Mouse (Mus musculus) forebrain, embryonic 11.5 days (tissue): Measurements from ENCODE around the gene Slc39a9. TPM values are rescaled to one million over a fixed set of nuclear protein-coding genes. Genes with fewer than 3 reads are reported as not detected.
A peak's percentile ranks its signal among the peaks of the same experiment; 100 is the strongest.

Source experiments
- ATAC-seq: fragments of 200-750 bp; cut with Nextera tagmentation; replicated peaks from 2 replicates; pipeline ENCODE4 v1.8.0; 2017; ENCODE audit warnings: moderate TSS enrichment; ENCODE audit not compliant: low FRiP score
- DNase-seq: peaks from one replicate; pipeline ENCODE4 v3.0.0-alpha.2; 2017; ENCODE audit warnings: low spot score
- H3K27ac ChIP-seq: fragments of 300-500 bp; sonication (generic); 2 replicates; pipeline ENCODE4 v1.5.1; 2014; ENCODE audit warnings: low read depth, low read length
- H3K27me3 ChIP-seq: fragments of 300-500 bp; sonication (generic); 2 replicates; pipeline ENCODE4 v1.6.1; 2014; ENCODE audit warnings: mild to moderate bottlenecking, low read length, mixed read lengths; ENCODE audit not compliant: control insufficient read depth, insufficient read depth
- H3K36me3 ChIP-seq: fragments of 300-500 bp; sonication (generic); 2 replicates; pipeline ENCODE4 v1.6.1; 2014; ENCODE audit warnings: mild to moderate bottlenecking, low read length, moderate library complexity, mixed read lengths; ENCODE audit not compliant: control insufficient read depth, insufficient read depth
- H3K4me1 ChIP-seq: fragments of 300-500 bp; sonication (generic); replicated peaks from 2 replicates; pipeline ENCODE4 v1.6.1; 2014; ENCODE audit warnings: low read length, mixed read lengths; ENCODE audit not compliant: control insufficient read depth, insufficient read depth
- H3K4me2 ChIP-seq: fragments of 300-500 bp; sonication (generic); 2 replicates; pipeline ENCODE4 v1.6.1; 2014; ENCODE audit warnings: low read depth, mild to moderate bottlenecking, low read length, moderate library complexity, mixed read lengths; ENCODE audit not compliant: severe bottlenecking
- H3K4me3 ChIP-seq: fragments of 300-500 bp; sonication (generic); 2 replicates; pipeline ENCODE4 v1.5.1; 2014; ENCODE audit warnings: low read depth, low read length
- H3K9ac ChIP-seq: fragments of 300-500 bp; sonication (generic); 2 replicates; pipeline ENCODE4 v1.6.1; 2014; ENCODE audit warnings: low read length
- H3K9me3 ChIP-seq: fragments of 300-500 bp; sonication (generic); 2 replicates; pipeline ENCODE4 v1.6.1; 2016; ENCODE audit warnings: low read length, mixed read lengths; ENCODE audit not compliant: control insufficient read depth
- WGBS: fragments of 180-500 bp; shearing (Covaris S2); extraction: QIAGEN DNeasy Blood & Tissue Kit; methylation state at CpG from one replicate; pipeline ENCODE4 v1.1.7; 2014; 5-methylcytosine and 5-hydroxymethylcytosine counted together
- polyA plus RNA-seq: library from polyadenylated mRNA; unstranded; fragments of >200 nt; fragmentation: Nextera tagmentation; extraction: Ambion mirVana; gene quantifications from 2 replicates; pipeline ENCODE4 v1.2.1, GENCODE M21; 2014

Gene Slc39a9
- polyA plus RNA-seq, 1 experiment from 2014 or later = 33.1 TPM

GRCm38 (mm10) chr12:80715915-80716314 lies 72.2 kb downstream of the Slc39a9 start:
- 83% methylated on average over 6 of the region's 6 CpGs for WGBS
- ATAC-seq = no peak
- H3K27ac ChIP-seq = no peak overlapping the region
- no peak overlapping the region for H3K4me3 ChIP-seq
- H3K36me3 ChIP-seq = no peaks in the 10 kb centered on the region
- no peaks in the 10 kb centered on the region for H3K27me3 ChIP-seq
- H3K9me3 ChIP-seq = no peaks in the 10 kb centered on the region
- H3K4me1 ChIP-seq = no peaks in the 10 kb centered on the region
- no peak overlapping the region for H3K9ac ChIP-seq
- H3K4me2 ChIP-seq = no peak overlapping the region
- no peak for DNase-seq

- H3K4me2 ChIP-seq = no peak overlapping the region
- no peaks in the 10 kb centered on the region for H3K4me1 ChIP-seq
- no peak overlapping the region for H3K27ac ChIP-seq
- WGBS = 81% methylated on average over 2 of the region's 2 CpGs
- ATAC-seq (no peak), DNase-seq (no peak)
- H3K9ac ChIP-seq = no peak overlapping the region
- no peaks in the 10 kb centered on the region for H3K27me3 ChIP-seq
- H3K4me3 ChIP-seq = no peak overlapping the region
- no peaks in the 10 kb centered on the region for H3K36me3 ChIP-seq
- H3K9me3 ChIP-seq = no peaks in the 10 kb centered on the region
Measured at GRCm38 (mm10) chr12:80719141-80719540, 75.5 kb downstream of the Slc39a9 start.

- no peak for ATAC-seq
- no peak overlapping the region for H3K27ac ChIP-seq
- no peaks in the 10 kb centered on the region for H3K27me3 ChIP-seq
- no peaks in the 10 kb centered on the region for H3K36me3 ChIP-seq
- H3K9ac ChIP-seq = no peak overlapping the region
- H3K4me3 ChIP-seq = no peak overlapping the region
- no peaks in the 10 kb centered on the region for H3K4me1 ChIP-seq
- DNase-seq = no peak
- no peak overlapping the region for H3K4me2 ChIP-seq
- WGBS = 69% methylated on average over 12 of the region's 12 CpGs
- H3K9me3 ChIP-seq = no peaks in the 10 kb centered on the region
Measured at GRCm38 (mm10) chr12:80720507-80720906, 76.8 kb downstream of the Slc39a9 start.

- WGBS = 88% methylated on average over 15 of the region's 15 CpGs
- no peak overlapping the region for H3K27ac ChIP-seq
- no peak for DNase-seq
- no peaks in the 10 kb centered on the region for H3K4me1 ChIP-seq
- no peak for ATAC-seq
- no peaks in the 10 kb centered on the region for H3K9me3 ChIP-seq
- no peaks in the 10 kb centered on the region for H3K36me3 ChIP-seq
- no peak overlapping the region for H3K4me2 ChIP-seq
- no peaks in the 10 kb centered on the region for H3K27me3 ChIP-seq
- no peak overlapping the region for H3K4me3 ChIP-seq
- H3K9ac ChIP-seq = no peak overlapping the region
Measured at GRCm38 (mm10) chr12:80721458-80721857, 77.8 kb downstream of the Slc39a9 start.

- Histone ChIP-seq H3K27ac (no peak overlapping the region), H3K36me3 (no peaks in the 10 kb centered on the region), H3K9ac (no peak overlapping the region), H3K4me2 (no peak overlapping the region), H3K9me3 (no peaks in the 10 kb centered on the region), H3K4me3 (no peak overlapping the region), H3K27me3 (no peaks in the 10 kb centered on the region), H3K4me1 (no peaks in the 10 kb centered on the region)
- ATAC-seq (no peak), DNase-seq (peak; percentile 90)
- 34% methylated on average over 10 of the region's 10 CpGs for WGBS
Measured at GRCm38 (mm10) chr12:80724853-80725559, 81.3 kb downstream of the Slc39a9 start.

GRCm38 (mm10) chr12:80728207-80728606 lies 84.5 kb downstream of the Slc39a9 start:
- DNase-seq = no peak
- H3K4me1 ChIP-seq = 0 out of 2 replicates have a peak, but pooled peaks cover 2% of the 10 kb centered on the region
- H3K27me3 ChIP-seq = no peaks in the 10 kb centered on the region
- no peak for ATAC-seq
- no peak overlapping the region for H3K4me3 ChIP-seq
- H3K9ac ChIP-seq = no peak overlapping the region
- no peaks in the 10 kb centered on the region for H3K36me3 ChIP-seq
- WGBS = 44% methylated on average over 1 of the region's 1 CpGs
- no peak overlapping the region for H3K4me2 ChIP-seq
- no peak overlapping the region for H3K27ac ChIP-seq
- H3K9me3 ChIP-seq = no peaks in the 10 kb centered on the region

GRCm38 (mm10) chr12:80728814-80729213 lies 85.1 kb downstream of the Slc39a9 start:
- ATAC-seq = no peak
- no peak overlapping the region for H3K4me2 ChIP-seq
- no peaks in the 10 kb centered on the region for H3K9me3 ChIP-seq
- no peak for DNase-seq
- 0 out of 2 replicates have a peak, but pooled peaks cover 2% of the 10 kb centered on the region for H3K4me1 ChIP-seq
- 51% methylated on average over 2 of the region's 2 CpGs for WGBS
- no peak overlapping the region for H3K9ac ChIP-seq
- no peak overlapping the region for H3K27ac ChIP-seq
- H3K27me3 ChIP-seq = no peaks in the 10 kb centered on the region
- H3K4me3 ChIP-seq = no peak overlapping the region
- no peaks in the 10 kb centered on the region for H3K36me3 ChIP-seq

- ATAC-seq (no peak), DNase-seq (no peak)
- H3K27me3 ChIP-seq = no peaks in the 10 kb centered on the region
- WGBS = 90% methylated on average over 12 of the region's 12 CpGs
- H3K9ac ChIP-seq = no peak overlapping the region
- no peak overlapping the region for H3K4me2 ChIP-seq
- no peaks in the 10 kb centered on the region for H3K36me3 ChIP-seq
- H3K4me3 ChIP-seq = no peak overlapping the region
- 0 out of 2 replicates have a peak, but pooled peaks cover 2% of the 10 kb centered on the region for H3K4me1 ChIP-seq
- H3K27ac ChIP-seq = no peak overlapping the region
- no peaks in the 10 kb centered on the region for H3K9me3 ChIP-seq
Measured at GRCm38 (mm10) chr12:80729758-80730530, 86.3 kb downstream of the Slc39a9 start.
